Mouse (Mus musculus): Measurements from ENCODE around the gene Slc26a3. TPM values are rescaled to one million over a fixed set of nuclear protein-coding genes. Genes with fewer than 3 reads are reported as not detected.
A peak's percentile ranks its signal among the peaks of the same experiment; 100 is the strongest.
"Not testable (repeated sequence)": the region's sequence is repeated elsewhere in the genome, so short reads cannot be mapped to it uniquely, and the experiment has no call there.

Slc26a3 gene
- total RNA-seq, 4 experiments from 2014 or later: 0.25 to 0.41 (median 0.27) TPM

- no peak for DNase-seq (ENCODE audit: low spot score in 2 of 2)
Observed at GRCm38 (mm10) chr12:31421901-31422574, 31.4 kb downstream of the Slc26a3 start.

DNA sequence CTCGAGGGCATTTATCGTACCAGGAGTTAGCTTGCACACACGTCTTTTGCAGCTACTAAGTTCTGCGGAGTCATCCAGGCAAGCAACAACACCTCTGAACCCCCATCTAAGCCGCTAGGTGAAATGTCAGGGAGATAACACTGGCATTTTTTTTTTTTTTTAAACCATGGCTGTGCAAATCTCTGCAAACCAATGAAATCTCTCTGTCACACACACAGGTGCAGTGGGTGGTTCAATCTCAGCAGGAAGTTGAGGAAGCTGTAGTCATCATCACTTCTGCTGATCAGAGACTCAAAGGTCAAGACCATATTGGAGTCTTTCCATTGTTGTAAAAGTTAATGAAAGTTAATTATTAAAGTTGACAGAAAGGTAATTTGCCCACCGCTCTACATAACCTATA, 47.1 kb downstream of the Slc26a3 start:
- no peak for DNase-seq (ENCODE audit: low spot score in 2 of 2)

- DNase-seq (ENCODE audit: low spot score in 2 of 2): no peak
Observed at GRCm38 (mm10) chr12:31439612-31440011, 48.9 kb downstream of the Slc26a3 start.

DNA sequence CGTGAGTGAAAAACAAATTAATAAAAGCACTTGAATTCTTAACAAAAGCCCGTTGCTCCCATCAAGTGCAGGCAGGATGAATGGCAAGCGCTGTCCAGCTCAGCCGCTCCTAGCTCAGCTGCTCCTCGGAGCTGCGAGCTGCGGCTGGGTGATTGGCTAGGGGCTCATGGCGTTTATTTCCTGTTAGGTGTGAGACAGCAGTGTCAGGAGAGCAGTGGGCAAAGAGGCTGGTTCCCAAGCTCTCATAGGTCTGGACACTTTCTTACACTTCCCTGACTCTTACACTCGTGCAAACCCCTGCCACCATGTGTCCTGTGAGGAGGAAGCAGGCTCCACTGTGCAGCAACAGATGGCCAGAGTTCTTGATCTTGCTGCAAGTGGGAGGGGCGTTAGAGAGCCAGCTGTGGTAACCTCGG, 53.5 kb downstream of the Slc26a3 start:
- no peak for DNase-seq (ENCODE audit: low spot score in 2 of 2)

DNA sequence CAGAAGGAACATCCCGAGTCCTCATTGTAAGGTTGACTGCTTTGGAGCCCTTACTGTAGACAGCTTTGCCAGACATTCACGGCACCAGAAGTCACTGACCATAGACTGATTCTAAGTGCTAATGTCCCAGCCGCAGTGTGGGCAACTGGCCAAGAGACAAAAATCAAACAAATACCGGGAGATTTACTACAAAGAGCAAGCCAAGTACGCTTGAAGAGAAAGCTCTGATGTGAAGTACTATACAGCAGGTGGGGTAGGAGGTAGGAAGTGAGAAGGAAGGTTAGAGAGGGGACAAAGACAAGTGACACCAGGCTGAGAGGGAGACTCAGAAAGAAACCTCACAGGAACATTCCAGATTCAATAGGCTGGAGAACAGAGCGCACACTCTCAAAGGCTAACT, 54.2 kb downstream of the Slc26a3 start:
- no peak for DNase-seq (ENCODE audit: low spot score in 2 of 2)

- no peak for DNase-seq (ENCODE audit: low spot score in 2 of 2)
Observed at GRCm38 (mm10) chr12:31449341-31449740, 58.7 kb downstream of the Slc26a3 start.

GRCm38 (mm10) chr12:31456271-31456670, 65.6 kb downstream of the Slc26a3 start:
- DNase-seq (ENCODE audit: low spot score in 2 of 2): no peak

- no peak for DNase-seq (ENCODE audit: low spot score in 2 of 2)
Observed at GRCm38 (mm10) chr12:31458474-31458873, 67.8 kb downstream of the Slc26a3 start.

DNA sequence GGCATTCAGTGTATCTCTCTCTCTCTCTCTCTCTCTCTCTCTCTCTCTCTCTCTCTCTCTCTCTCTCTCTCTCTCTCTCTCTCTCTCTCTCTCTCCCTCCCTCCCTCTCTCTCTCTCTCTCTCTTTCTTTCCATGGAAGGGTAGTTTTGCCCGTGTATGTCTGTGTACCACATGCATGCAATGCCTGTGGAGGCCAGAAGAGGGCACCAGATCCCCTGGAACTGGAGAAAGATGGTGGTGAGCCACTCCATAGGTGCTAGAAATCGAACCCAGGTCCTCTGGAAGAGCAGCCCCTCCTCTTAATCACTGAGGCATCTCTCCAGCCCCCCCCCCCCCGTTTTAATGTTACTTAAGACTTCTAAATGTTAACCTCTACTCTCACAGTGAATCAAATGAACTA, 69.6 kb downstream of the Slc26a3 start:
- not testable (repeated sequence) for DNase-seq (ENCODE audit: low spot score in 2 of 2)

GRCm38 (mm10) chr12:31461371-31461770, 70.7 kb downstream of the Slc26a3 start:
- DNase-seq (ENCODE audit: low spot score in 2 of 2): no peak

DNA sequence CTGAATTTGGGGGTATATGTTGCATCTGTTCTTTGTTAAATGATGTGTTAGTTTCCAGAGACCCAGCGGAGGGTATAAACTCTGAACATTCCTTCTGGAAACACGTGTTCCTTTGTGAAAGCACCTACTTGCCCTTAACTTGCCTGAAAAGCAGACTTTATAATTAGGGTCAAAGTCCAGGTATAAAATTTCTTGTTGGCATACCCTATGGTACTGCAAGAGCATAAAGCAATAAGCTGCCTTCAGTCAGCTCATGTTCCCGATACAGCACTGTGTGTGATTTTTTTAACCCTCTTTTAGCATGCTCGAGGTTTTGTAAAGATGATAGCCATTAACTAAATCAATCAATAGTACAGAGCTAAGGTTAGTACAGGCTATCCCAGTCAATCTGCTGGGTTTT, 71.9 kb downstream of the Slc26a3 start:
- no peak for DNase-seq (ENCODE audit: low spot score in 2 of 2)

- DNase-seq (ENCODE audit: low spot score in 2 of 2): not testable (repeated sequence)
Observed at GRCm38 (mm10) chr12:31478182-31478581, 87.5 kb downstream of the Slc26a3 start.

DNA sequence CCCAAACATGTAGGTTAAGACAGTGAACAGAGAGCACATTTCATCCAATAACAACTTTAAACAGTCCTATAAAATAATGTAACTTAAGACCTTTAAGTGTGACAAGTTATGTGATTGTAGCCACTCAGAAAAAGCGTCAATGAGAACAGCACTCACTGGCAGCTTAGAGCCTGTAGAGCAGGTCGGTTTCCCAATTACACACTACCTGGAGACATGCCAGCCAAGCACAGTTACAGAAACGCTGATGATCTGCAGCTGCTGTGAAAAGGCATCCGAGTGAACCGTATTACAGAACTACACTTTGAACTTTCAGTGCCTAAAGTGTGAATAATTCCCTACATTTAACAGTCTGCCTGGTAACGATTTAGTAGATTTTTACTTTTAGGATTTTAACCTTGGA, 95.8 kb downstream of the Slc26a3 start:
- no peak for DNase-seq (ENCODE audit: low spot score in 2 of 2)

DNA sequence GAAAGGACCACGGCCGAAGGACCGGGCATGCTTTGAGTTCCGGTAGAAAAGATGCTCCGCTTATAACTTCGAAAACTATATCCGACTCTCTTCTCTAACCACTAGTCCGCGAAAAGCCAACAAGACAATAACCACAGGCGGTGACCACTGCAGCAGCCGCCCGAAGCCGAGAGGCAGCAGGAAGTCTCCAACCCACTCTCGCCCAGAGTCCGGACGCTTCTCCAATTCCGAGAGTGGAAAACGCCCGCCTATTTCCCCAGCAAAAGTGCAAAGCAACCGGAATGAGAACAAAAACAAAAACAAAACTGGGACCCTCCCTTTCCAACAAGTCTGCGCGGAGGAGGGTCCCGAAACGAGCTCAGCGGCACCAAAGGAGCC, 108.3 kb downstream of the Slc26a3 start:
- peak in 1 of 2 experiments; percentile 20 for DNase-seq (ENCODE audit: low spot score in 2 of 2)

GRCm38 (mm10) chr12:31499314-31500131, 108.9 kb downstream of the Slc26a3 start, which contains the start of gene Cbll1:
Gene Cbll1, minus strand, starts transcription at chr12:31499616.
- DNase-seq (ENCODE audit: low spot score in 2 of 2): peak; percentile 91 to 93

DNA sequence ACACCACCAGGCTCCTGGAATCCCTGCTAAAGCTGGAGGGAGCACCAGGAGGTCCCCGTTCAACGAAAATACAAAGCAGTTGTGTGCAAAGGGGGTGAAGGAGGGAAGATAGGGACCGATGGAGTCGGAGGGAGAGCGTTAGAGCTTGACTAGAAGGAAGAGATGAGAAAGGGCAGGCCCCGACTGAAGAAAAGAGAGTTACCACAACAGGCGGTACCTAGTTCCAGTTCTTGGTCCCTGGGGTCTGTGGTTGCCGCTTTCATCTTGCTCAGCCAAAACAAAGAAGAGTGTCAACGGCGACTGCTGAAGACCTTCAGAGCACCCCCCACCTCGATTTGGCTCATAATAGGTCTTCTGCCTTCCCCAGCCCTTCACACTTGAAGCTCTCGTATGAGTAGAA, 109.5 kb downstream of the Slc26a3 start:
- no peak for DNase-seq (ENCODE audit: low spot score in 2 of 2)

DNA sequence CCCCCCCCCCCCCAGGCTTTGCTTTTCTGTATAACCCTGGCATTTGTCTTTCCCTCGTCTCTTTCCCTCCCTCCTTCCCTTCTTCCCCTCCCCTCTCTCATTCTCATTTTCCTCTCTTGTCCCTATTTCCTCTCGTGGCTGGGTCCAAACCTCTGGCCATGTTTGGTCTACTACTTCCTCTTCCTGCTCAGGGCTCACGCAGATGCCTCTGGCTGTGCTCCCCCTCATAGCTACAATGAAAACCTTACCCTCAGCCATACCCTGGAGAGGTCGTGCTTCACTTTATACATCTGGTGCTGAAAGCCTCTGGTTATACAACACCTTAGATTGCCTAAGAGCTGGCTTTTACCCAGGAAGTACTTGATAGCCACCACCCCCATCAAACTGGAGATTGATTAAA, 110.6 kb downstream of the Slc26a3 start:
- no peak for DNase-seq (ENCODE audit: low spot score in 2 of 2)

GRCm38 (mm10) chr12:31503211-31503610, 112.5 kb downstream of the Slc26a3 start:
- no peak for DNase-seq (ENCODE audit: low spot score in 2 of 2)

DNA sequence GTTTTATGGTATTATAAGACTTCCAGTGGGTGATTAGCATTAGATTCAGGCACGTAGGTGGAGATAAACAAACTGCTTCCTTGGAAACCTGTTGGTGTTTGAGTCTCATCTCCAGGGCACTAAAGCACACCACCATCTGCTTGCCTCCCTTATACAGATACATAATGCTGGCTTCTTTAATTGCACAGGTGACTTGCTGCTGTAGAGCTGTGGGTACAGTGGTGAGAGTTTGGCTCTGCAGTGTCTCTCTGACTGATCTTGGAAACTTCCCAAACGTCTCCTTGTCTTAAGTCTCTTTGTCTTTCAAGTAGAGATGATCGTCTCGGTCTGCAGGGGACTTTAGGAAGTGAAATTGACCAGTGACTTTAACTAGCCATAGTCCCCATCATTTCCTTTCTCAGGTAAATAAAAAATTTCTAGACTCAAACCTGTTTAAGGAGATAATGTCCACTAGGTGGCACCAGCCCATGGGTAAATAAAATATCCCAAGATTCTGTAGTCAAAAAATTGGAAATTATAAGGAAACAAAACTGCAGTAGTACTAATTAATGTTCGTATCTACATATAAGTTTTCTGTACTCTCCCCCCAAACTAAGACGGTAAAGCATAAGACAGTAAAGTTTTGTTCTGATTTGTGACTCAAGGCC, 117.2 kb downstream of the Slc26a3 start:
- no peak for DNase-seq (ENCODE audit: low spot score in 2 of 2)

- no peak for DNase-seq (ENCODE audit: low spot score in 2 of 2)
Observed at GRCm38 (mm10) chr12:31508496-31508895, 117.8 kb downstream of the Slc26a3 start.

DNA sequence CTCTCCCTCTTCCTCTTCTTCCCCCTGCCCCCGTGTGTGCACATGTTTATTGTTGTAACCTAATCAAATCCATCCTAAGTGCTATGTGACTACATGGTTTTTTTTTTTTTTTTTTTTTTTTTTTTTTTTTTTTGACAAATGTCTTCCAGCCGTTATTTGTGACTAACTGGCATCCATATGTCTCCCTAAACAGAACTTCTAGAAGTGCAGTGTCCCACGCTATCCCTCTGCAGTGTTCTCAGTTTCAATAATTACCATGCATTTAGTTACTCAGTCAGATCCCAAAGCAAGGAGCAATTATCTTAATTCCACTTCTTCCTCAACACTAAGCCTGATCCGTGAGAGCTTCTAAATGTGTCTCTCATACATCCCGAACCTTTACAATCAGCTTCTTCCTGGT, 120.5 kb downstream of the Slc26a3 start:
- no peak for DNase-seq (ENCODE audit: low spot score in 2 of 2)
